Mouse (Mus musculus) lung, postnatal 0 days (tissue): ENCODE measurements at regions not wholly inside any gene's neighbourhood (a gene's known extent, or its start where the extent isn't known, plus 50 kb on each side); places are given as distances from the start of the nearest gene placed in this dataset.

Source experiments
- CTCF ChIP-seq: IDR thresholded peaks from 2 replicates; pipeline ENCODE4 v1.5.1; 2016; ENCODE audit warnings: antibody characterized with exemption, mild to moderate bottlenecking
- EP300 ChIP-seq: IDR thresholded peaks from 2 replicates; pipeline ENCODE4 v1.6.1; 2016; ENCODE audit warnings: antibody characterized with exemption, mild to moderate bottlenecking, control low read depth

DNA sequence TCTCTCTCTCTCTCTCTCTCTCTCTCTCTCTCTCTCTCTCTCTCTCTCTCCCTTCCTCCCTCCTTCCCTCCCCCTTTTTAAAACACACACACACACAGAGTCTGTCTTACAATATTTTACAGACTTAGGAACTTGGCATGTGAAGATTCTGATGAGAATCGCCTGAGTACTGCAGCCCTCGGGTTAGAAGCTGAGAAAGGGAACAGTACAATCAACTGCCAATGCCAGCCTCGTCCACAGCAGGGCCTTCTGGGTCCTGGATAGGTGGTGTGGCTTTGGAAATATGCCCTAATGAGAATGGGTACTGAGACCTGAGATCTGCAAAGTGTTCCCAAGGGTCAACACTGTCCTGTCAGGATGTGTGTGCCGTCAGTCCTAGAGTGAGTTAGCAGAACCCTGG, 430.1 kb downstream of the Prss52 start:
- TF ChIP-seq CTCF (no peak), EP300 (no peak)
